Mouse (Mus musculus) ES-Bruce4 (cell line): ENCODE data around the gene Gtf2ird2.

ENCODE experiments used
- CTCF ChIP-seq: IDR thresholded peaks from one replicate; pipeline ENCODE4 v1.8.1; 2011; ENCODE audit warnings: low read depth, low read length
- EP300 ChIP-seq: IDR thresholded peaks from 2 replicates; pipeline ENCODE4 v1.6.1; 2011; ENCODE audit warnings: low read depth, low read length; ENCODE audit not compliant: insufficient read depth
- POLR2A ChIP-seq: IDR thresholded peaks from one replicate; pipeline ENCODE4 v1.8.1; 2011; ENCODE audit warnings: low read length; ENCODE audit not compliant: insufficient read depth

DNA sequence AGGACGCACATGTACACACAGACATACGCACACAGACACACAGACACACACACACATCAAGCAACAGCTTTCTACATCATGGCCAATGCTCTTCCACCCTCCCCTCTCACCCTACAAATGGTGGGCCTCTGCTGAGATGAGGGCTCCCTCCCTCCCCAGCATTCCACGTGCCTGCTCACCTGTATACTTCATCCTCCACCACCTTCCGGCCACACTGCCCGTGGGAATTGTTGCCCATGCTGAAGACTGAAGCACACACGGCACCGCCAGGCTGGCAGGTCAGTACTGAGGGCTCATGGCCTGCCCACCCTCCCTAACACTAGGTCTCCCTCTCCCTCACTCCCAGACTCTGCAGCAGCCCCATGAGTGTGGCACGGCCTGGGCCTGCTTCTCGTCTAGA, 15.8 kb upstream of the Gtf2ird2 start:
- TF ChIP-seq CTCF = no peak
- no peak for TF ChIP-seq EP300
- no peak for TF ChIP-seq POLR2A
